9 mouse cellular contexts compared by ENCODE assay signal in genomic region chr4:120697799-120698484, GRCm38 (mm10). TPM values are rescaled to one million over a fixed set of nuclear protein-coding genes. Genes with fewer than 3 reads are reported as not detected.
DNase-seq lines count a peak whose midpoint lies in the region; ATAC-seq lines count a peak whose summit lies in the region.
"Had no signal": no experiment of that assay in that cellular context is flagged by ENCODE, and none has a peak within 500 bp of the region (broad histone marks: within the 10 kb centered on the region; RNA-seq: fewer than 3 reads in every experiment).

No protein-coding gene starts in this region.

- no peak for ATAC-seq in heart, embryonic 13.5 days (ENCODE audit: extremely low read depth, insufficient number of reproducible peaks, low FRiP score, low TSS enrichment)
- ATAC-seq in hindbrain, embryonic 16.5 days = no peak
- ATAC-seq in midbrain, embryonic 11.5 days (ENCODE audit: low FRiP score) = no peak

- peak overlapping the region; percentile 25 for H3K4me3 ChIP-seq in heart, embryonic 13.5 days
- H3K4me3 ChIP-seq in hindbrain, embryonic 16.5 days (ENCODE audit: low read length) = no peak overlapping the region
- no peak overlapping the region for H3K4me3 ChIP-seq in midbrain, embryonic 11.5 days (ENCODE audit: low read depth, low read length)
- H3K4me3 ChIP-seq: layer of hippocampus, adult 2 months had no signal

- DNase-seq in heart, postnatal 36 days = no peak
- peak; percentile 71 for DNase-seq in R1 (ENCODE audit: low read depth, low spot score)
- no peak for DNase-seq in midbrain, embryonic 11.5 days (ENCODE audit: low spot score, missing footprints)
- DNase-seq in urinary bladder, postnatal 14 days (ENCODE audit: low spot score) = no peak
- DNase-seq in thymus, postnatal 4 days = no peak
- DNase-seq in layer of hippocampus, adult 9-10 months (ENCODE audit: low spot score) = no peak

- H3K27me3 ChIP-seq in heart, embryonic 13.5 days (replicated peaks) = peaks cover 98% of the 10 kb centered on the region
- no peaks in the 10 kb centered on the region; the same call in none of the 2 replicates for H3K27me3 ChIP-seq in hindbrain, embryonic 16.5 days (replicated peaks; ENCODE audit: control insufficient read depth, insufficient read depth, low read length)
- peaks cover 16% of the 10 kb centered on the region for H3K27me3 ChIP-seq in midbrain, embryonic 11.5 days (ENCODE audit: control insufficient read depth, insufficient read depth, low read length)

- no peak overlapping the region for H3K9ac ChIP-seq in heart, embryonic 13.5 days
- no peak overlapping the region; the same call in 1 of the 2 replicates for H3K9ac ChIP-seq in hindbrain, embryonic 16.5 days (ENCODE audit: low read depth, low read length)
- H3K9ac ChIP-seq in midbrain, embryonic 11.5 days (ENCODE audit: low read length) = no peak overlapping the region

- H3K4me2 ChIP-seq in heart, embryonic 13.5 days = peak overlapping the region; percentile 48
- H3K4me2 ChIP-seq in hindbrain, embryonic 16.5 days (ENCODE audit: low read length) = peak overlapping the region; percentile 16; the same call in 1 of the 2 replicates
- H3K4me2 ChIP-seq in midbrain, embryonic 11.5 days = peak overlapping the region; percentile 32

- H3K27ac ChIP-seq in heart, embryonic 13.5 days (replicated peaks) = no peak overlapping the region
- no peak overlapping the region for H3K27ac ChIP-seq in hindbrain, embryonic 16.5 days (ENCODE audit: low read depth, low read length)
- H3K27ac ChIP-seq in midbrain, embryonic 11.5 days (ENCODE audit: low read depth, low read length) = no peak overlapping the region
- H3K27ac ChIP-seq: layer of hippocampus, adult 2 months had no signal

- H3K36me3 ChIP-seq in heart, embryonic 13.5 days = no peaks in the 10 kb centered on the region
- no peaks in the 10 kb centered on the region for H3K36me3 ChIP-seq in hindbrain, embryonic 16.5 days (ENCODE audit: control insufficient read depth, insufficient read depth, low read length)
- H3K36me3 ChIP-seq in midbrain, embryonic 11.5 days (ENCODE audit: control insufficient read depth, insufficient read depth, low read length) = no peaks in the 10 kb centered on the region

- intact Hi-C loops in heart, postnatal 36 days (cut with DNase I) = no loop called here

- H3K9me3 ChIP-seq in heart, embryonic 13.5 days = no peaks in the 10 kb centered on the region
- H3K9me3 ChIP-seq in hindbrain, embryonic 16.5 days (ENCODE audit: control insufficient read depth, low read length) = no peaks in the 10 kb centered on the region
- H3K9me3 ChIP-seq in midbrain, embryonic 11.5 days (ENCODE audit: control insufficient read depth, low read length) = no peaks in the 10 kb centered on the region

- WGBS in heart, embryonic 13.5 days = 14% methylated on average over 33 of the region's 35 CpGs
- 18% methylated on average over 35 of the region's 35 CpGs for WGBS in hindbrain, embryonic 16.5 days
- 13% methylated on average over 35 of the region's 35 CpGs for WGBS in midbrain, embryonic 11.5 days

- peaks cover 8% of the 10 kb centered on the region; the same call in 1 of the 2 replicates for H3K4me1 ChIP-seq in heart, embryonic 13.5 days
- no peaks in the 10 kb centered on the region for H3K4me1 ChIP-seq in hindbrain, embryonic 16.5 days (ENCODE audit: control insufficient read depth, insufficient read depth, low read depth, low read length)
- no peaks in the 10 kb centered on the region for H3K4me1 ChIP-seq in midbrain, embryonic 11.5 days (ENCODE audit: control insufficient read depth, insufficient read depth, low read length)

RNA-seq across cellular contexts. Expression of gene Cited4, which starts 31.6 kb away (rescaled TPM):
- 21.8 and 23.7 TPM in 2 replicates for polyA plus RNA-seq in heart, embryonic 13.5 days (2015; fragmentation: Nextera tagmentation; extraction: Ambion mirVana)
- 10 to 100 TPM; 26.9 to 36.2 TPM for total RNA-seq in heart, postnatal 36 days (2021)
- 1.2 and 2.4 TPM in 2 replicates for polyA plus RNA-seq in hindbrain, embryonic 16.5 days (2015; fragmentation: Nextera tagmentation; extraction: Ambion mirVana)
- 8.7 and 8.8 TPM in 2 replicates for polyA plus RNA-seq in midbrain, embryonic 11.5 days (2014; fragmentation: Nextera tagmentation; extraction: Ambion mirVana)

RNA-seq across cellular contexts. Expression of gene Kcnq4, which starts 50.5 kb away (rescaled TPM):
- 0.45 and 0.83 TPM in 2 replicates for polyA plus RNA-seq in heart, embryonic 13.5 days (2015; fragmentation: Nextera tagmentation; extraction: Ambion mirVana)
- 1 to 10 TPM; 2.4 to 2.6 TPM for total RNA-seq in heart, postnatal 36 days (2021)
- polyA plus RNA-seq in hindbrain, embryonic 16.5 days (2015; fragmentation: Nextera tagmentation; extraction: Ambion mirVana) = 7.5 and 7.8 TPM in 2 replicates
- 1.9 and 2.3 TPM in 2 replicates for polyA plus RNA-seq in midbrain, embryonic 11.5 days (2014; fragmentation: Nextera tagmentation; extraction: Ambion mirVana)
